Mouse (Mus musculus) left cerebral cortex, adult 18-20 months (tissue): Measurements from ENCODE around the gene Rbm19. TPM values are rescaled to one million over a fixed set of nuclear protein-coding genes. Genes with fewer than 3 reads are reported as not detected.

Experiments used
- DNase-seq, 2 experiments: peaks; one replicate each; pipeline ENCODE4 v3.0.0; 2021 to 2022; ENCODE audit warnings: low spot score in 2 of 2, mixed read lengths in 1 of 2
- total RNA-seq, 2 experiments: library from RNA; stranded (reverse); gene quantifications; 2 replicates each; pipeline ENCODE4 v1.2.3; 2021

The Rbm19 gene
- total RNA-seq, 2 experiments from 2014 or later, result 19.5 to 20.4 TPM

DNA sequence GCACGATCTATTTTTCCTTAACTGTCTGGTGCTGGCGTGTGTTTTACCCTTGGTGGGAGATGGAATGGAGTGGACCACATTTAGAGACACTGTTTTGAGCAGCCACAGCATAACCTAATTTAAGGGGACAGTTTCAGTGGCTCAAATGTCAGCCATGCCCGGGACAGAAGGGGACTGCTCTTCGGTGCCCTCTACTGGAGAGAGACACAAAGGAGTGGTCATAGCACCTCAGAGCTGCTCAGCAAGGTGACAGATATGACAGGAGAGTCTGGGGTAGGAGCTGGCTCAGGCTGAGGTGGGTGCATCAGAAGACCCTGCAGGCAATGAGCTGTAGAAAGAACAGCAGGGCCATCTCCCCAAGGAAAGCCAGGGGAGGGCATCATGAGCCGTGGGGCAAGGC is 15.3 kb downstream of the Rbm19 start:
- peak in 1 of 2 experiments; percentile 32 for DNase-seq

DNA sequence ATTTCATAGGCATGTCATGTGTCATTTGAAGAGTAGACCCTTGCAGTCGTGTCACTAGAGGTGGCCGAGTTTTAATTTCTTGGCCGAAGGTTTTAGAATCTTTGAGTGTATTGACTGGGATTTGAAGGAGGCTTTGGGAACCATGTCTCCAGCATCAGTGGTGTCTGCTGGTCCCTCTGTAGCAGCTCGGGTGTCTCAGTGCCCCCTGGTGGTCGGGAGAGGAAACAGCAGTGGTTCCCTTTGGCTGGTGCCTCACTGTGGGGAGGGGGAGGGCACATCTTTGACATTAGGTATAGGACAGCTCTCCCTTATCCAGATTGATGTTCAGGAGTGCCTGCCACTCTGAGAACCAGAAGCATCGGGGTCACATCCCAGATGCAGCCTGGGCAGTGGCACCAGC is 17.7 kb downstream of the Rbm19 start:
- peak; percentile 41 to 62 for DNase-seq

DNA sequence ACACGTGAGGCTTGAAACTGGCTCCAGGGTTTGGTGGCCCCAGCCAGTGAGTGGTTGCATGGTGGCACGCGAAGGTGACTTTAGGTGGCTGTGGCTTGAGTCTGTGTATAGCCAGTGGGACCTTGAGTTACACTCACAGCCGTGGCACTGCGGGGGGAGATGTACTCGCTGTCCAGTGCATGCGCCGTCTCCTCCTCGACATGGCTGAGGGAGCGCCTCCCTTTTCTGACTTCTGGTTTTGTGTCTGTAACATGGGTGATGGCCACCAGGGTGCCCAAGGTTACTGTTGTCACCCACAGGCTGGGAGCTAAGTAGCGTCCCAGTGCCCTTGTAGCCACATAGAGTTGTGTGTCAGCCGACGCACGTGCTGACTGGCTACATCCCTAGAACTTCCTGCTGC is 19.1 kb downstream of the Rbm19 start:
- DNase-seq, result no peak

DNA sequence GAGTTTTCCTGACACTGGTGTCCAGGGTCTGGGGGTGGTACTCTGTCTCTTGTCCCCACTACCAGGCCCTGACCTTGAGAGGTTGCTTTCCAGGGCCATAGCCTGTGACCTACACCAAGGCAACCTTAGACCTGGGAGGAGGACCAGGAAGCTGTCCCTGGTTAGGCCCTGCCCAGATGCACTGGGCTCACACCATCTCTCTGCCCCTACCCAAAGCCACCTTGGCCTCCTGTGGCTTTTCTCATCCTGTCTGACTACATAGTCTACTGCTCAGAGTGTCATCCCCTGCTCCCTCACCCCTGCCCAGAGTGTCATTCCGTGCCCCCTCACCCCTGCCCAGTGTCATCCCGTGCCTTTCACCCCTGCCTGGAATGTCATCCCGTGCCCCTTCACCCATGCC is 19.6 kb downstream of the Rbm19 start:
- no peak for DNase-seq

DNA sequence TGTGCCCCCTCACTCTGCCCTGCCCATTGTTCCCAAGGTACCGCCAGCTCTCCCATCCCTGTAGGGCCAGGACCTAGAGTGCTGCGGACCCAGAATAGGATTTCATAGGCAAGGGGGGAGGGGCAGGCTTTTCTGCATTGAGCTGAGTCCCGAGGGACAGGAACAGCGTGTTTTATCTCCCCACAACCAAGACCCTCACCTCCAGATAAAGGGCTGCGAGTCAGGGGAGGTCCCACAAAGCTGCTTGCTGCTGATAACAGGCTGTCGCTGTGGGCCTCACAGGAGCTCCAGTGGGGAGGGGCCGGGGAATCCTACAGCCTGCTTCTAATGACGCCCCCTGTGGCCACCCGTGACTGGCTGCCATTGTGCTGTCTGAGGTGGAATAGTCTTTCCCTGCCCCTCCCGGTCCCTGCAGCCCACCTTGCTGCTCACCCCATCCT is 20.0 kb downstream of the Rbm19 start:
- DNase-seq, result no peak

DNA sequence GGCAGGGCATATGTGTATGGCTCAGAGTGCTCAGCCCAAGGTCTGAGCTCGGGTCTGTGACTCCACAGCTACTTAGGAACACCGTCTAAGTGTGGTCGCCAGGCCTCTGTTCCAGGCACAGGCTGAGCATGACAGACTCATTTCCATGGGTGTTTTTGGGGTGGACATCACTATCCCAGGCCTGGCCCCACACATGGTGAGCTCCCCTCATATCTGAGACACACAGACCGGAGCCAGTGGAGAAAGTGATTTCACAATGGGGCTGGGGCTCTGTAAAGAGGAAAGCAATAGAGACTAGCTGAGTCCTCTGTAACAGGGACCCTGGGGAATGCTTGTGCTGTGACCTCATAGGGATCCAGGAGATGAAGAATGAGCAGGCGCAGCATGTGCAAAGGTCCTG is 20.8 kb downstream of the Rbm19 start:
- DNase-seq, result no peak

DNA sequence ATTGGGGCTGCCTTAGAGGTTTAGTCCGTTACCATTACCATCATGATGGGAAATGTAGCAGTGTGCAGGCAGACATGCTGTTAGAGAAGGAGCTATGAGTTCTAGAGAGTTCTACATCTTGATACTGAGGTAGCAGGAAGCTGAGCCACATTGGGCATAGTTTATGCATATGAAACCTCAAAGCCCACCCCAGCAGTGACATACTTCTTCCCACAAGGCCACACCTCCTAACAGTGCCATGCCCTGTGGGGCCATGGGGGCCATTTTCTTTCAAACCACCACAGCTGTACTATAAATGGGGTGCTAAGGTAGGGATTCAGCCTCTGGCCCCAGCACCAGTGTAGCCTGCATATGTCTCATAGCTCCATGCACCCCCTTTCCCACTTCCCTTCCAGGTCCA is 21.6 kb downstream of the Rbm19 start:
- DNase-seq, result no peak

DNA sequence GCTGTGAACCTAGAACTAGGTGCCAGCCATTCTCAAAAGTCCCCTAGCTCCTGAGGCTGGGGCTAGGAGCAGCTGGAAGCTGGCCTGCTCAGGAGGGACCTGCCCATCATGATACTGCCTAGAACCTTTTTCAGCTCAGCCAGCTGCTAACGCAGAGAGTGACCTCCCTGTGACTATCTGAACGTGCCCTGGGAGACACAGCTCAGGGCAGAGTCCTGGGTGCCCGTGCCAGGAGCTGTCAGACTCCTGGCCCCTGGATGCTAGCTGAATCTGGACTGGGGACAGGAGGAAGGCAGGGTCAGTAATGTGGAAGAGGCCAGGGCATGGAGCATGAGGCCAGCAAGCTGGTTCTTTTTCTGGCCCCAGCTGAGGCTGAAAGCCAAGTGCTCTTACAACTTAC is 22.1 kb downstream of the Rbm19 start:
- DNase-seq, result no peak

DNA sequence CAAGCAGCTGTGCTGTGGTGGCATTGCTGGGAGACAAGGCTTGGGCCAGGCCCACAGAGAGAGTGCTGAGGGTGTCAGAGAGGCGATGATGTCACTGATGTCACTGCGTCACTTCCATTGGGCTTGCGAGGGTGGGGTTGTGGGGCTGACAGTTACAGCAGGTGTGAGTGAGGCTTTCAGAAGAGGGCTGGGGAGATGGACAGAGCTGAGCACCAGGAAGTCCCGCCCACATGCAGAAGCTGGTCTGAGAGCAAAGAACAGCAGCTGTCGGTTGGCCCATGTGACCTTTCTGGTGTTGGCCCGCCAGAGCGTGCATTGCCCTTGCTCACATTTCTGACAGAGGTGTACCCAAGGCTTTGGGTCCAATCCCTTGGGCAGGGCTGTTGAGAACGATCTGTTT is 23.0 kb downstream of the Rbm19 start:
- DNase-seq, result no peak

DNA sequence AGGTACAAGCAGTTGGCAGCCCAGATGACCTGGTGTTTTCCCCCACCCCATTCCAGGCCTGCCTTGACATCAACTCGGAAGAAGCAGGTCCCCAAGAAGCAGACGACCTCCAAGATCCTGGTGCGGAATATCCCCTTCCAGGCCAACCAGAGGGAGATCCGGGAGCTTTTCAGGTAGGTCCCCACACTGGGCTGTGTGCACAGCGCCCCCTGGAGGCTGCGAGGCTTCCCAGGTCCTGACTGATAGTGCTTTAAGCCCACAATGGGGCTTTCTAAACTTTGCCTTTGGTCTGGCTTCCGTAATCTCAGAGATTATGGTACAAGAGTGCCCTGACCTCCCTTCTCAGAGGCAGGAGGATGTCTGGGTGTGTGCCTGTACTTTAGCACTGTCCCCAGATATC is 27.7 kb downstream of the Rbm19 start:
- DNase-seq, result peak in 1 of 2 experiments; percentile 20

DNA sequence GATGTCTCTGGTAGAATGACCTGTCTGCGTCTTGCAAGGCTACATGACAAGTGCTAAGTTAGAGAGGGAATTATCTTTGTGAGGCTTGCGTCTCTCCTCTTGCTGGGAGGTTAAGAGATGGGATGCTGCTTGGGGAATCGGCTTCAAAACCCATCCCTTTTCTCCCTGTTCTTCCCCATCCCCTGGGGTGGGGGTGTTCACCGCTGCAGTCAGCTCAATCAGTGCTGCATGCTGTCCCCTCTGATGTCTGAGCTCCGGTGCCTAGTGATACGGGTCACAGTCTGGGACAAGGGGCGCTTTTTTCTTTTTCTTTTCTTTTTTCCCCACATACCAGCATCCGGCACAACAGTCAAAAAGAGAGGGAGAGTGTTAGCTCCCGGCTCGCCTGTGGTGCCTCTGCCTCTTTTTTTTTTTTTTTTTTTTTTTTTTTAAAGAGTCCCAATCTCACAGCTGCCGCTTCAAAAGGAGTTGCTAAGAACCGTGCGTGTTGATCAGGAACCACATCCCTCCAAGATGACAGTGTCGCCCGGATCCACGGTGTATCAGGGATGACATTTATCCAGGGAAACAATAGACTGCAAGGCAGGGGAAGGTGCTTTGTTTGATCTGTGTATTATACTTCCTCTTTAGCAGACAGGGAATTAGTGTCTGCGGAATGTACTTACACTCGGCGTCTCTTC is 29.2 kb downstream of the Rbm19 start:
- no peak for DNase-seq

DNA sequence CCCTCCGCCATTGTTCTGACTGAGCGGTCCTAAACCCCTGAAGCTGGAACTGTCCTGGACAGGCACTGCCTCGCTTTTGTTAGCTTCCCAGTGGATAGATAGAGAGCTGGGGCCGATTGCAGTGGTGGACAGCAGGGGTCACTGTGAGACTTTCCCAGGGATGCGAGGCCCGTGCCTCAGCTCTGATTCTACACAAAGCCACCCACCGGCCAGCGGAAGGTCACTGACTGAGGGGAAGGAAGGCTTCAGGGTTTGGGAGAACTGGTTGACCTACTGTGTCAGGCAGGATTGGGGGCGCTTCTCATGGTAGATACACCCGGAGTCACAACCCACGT is 29.8 kb downstream of the Rbm19 start:
- DNase-seq, result peak; percentile 61 to 67

DNA sequence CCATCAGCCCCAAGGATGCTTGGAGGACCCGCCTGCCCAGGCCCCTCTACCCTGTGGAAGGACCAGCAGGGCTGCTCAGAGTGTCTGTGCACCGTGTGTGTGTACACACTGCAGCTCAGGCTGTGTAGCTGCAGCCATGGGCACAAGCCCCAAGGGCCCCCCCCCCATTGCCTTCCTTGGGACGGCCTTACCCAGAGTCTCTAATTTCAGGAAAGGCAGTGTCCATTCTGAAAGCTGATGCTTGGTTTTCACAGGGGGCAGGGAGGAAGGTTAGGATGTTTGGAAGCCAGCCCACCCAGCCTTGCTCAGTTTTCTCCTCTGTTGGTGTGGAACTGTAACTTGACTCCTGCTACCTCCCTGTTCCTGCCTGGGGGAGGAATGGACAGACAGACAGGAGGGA is 30.6 kb downstream of the Rbm19 start:
- no peak for DNase-seq

DNA sequence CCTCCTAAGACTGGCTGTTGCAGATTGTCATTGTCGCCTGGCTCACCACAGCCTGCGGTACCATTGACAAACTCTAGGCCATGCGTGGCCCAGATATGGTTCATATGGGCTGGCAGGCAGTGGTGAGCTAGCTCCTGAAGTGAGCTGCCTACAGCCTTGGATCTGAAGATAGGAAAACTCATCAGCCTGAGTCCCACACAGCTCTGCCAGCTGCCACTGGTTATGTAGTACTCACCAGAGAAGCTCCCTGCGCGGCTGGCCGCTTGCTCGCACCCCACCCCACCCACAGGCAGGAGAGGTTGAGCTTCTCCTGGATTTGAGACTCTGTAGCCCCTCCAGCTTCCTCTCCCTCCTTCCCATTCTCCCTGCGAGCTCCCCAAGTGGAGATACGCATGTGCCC is 32.0 kb downstream of the Rbm19 start:
- peak; percentile 45 to 54 for DNase-seq

DNA sequence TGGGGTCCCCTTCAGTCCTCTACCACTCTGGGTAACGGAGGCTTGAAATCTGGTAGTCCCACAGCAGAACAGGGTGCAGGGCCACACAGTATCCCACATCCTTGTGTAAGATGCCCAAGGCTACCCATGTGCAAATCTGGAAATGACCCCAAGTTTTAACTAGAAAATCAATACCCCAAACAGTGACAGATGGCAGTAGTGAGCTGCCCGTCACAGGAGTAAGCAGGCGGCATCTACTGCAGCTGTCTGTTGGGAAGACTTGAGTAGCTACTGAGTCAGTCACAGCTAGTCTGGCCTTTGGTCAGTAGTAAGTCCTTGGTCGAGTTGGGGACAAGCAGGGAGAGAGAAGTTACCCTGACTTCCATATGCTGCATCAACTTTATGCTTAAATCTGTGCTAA is 34.9 kb downstream of the Rbm19 start:
- no peak for DNase-seq

DNA sequence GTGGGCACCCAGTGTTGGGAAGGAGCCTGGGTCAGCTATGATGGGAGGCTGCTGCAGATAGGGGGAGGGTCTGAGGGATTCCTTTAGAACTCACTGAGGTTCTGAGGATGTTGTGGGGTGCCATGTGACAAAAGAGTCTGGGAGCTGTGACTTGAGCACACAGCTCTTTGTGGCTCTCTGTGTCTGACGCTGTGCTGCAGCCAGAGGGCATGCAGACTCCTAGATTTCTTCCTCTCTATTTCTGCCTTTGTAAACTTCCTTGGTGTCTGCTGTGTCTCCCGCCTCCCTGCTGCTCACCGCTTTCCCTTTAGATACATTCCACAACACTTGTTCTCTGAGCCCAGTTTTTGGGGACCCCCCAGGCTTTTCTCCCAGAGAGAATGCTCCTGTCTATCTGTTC is 36.9 kb downstream of the Rbm19 start:
- DNase-seq, result no peak

DNA sequence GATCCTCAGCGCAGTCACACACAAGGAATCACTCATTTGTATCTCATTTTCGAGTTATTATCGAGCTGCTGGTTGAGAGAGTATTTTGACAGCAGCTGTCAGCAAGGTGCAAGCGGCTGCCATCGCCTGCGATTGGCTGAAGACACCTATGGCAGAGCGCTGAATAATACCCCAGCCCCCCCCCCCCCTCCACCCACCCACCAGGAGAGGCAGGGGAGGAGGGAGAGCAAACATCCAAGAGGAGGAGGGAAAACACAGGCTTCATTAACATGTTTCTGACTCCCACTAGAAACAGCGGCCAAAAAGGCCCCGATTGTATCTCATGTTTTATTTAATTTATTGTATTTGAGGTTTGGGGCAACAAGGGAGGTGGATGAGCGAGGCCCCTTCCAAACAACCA is 39.4 kb downstream of the Rbm19 start:
- no peak for DNase-seq

DNA sequence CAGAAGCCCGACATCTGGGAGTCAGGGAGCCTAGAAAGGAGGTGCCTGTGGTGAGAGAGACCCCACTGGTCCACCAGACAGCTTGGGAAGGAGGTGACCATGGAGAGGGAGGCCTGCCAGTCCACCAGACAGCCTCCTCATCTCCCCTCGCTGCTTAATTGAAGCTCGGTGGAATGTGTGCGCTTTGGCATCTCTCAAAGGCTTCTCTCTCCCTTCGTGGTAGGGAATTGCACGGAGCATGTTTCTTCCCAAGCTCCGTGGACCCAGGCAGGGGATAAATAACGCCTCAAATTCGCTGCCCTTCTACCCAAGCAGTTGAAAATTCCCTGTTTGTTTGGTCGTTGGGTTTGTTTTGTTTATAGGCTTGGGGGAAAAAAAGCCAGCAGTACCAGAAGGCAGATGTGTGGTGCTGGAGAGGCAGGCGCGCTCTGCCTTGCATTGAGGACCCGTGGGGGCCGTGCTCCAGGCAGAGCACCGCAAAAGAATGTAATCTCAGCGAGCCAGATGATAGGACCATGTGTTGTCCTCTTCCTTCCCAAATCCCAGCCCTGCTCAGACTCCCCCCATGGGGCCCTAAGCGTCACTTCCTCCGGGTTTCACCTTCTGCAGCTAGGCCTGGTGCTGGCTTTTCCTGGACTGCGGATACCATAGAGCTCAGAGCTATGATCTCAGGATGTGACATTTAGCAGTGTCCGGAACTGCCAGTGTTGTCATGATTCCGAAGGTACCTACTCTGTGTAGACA is 40.1 kb downstream of the Rbm19 start:
- no peak for DNase-seq

DNA sequence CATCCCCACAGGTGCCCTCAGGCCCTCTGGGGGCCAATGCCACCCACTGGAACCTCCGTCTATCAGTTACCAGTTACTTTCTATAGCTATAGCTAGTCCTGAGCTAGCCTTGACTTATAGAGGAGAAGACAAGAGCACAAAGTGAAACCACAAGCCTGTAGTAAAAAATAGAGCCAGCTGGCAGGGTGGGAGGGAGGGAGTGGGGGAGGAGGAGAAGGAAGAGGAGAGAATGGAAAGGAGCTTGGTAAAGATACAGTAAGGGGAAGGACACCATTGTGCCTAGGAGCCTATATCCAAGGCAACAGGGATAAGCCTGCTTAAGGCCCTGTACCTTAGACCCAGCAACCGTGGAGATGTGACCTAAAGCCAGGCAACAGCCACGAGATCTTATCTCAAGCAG is 40.9 kb downstream of the Rbm19 start:
- no peak for DNase-seq

DNA sequence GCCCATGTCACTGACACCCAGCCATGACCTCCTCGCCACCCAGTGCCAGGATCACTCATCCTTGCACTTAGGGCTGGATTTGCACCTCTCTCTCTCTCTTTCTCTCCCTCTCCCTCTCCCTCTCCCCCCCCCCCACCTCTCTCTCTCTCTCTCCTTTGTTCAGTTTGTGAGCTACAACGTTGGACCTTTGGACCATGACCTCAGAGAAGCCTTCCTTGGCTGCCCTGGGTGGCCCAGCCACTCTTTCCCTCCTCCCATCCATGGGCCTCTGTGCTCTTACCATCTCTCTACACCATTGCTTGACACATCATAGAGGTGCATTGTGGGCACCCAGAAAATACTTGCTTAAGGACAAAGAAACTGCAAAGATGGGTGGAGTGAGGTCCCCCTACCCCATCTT is 42.2 kb downstream of the Rbm19 start:
- no peak for DNase-seq

DNA sequence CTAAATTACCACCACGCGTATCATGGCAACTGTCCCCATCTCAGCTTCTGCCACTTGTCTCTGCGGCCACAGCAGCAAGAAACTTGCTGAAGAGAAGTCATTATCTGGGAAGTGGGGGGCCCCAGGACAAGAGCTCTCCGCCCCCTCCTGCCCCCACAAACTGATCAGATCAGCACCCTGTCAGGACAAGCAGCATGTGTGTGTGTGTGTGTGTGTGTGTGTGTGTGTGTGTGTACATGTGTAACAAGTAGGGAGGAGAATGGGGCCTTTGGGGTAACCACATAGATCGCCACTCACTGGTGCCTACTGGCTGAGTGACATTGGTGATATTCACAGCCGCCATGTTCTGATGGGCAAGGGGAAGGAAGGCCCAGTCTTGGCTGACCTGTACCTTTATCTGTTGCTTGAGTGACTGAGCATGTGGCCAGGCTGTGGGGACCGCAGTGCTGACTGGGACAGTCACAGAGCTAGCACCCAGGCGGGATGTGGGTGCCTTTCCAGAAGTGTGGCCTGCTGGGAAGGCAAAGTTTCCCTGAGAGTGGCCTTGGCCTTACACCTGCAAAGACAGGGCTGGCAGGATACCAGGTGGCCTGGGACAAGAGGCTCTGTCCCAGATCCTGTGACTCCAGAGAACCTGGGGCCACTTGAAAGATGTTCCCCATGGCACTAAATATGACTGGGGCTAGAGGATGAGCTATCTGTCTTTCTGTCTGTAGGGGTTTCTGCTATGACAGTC is 44.8 kb downstream of the Rbm19 start:
- DNase-seq, result no peak

DNA sequence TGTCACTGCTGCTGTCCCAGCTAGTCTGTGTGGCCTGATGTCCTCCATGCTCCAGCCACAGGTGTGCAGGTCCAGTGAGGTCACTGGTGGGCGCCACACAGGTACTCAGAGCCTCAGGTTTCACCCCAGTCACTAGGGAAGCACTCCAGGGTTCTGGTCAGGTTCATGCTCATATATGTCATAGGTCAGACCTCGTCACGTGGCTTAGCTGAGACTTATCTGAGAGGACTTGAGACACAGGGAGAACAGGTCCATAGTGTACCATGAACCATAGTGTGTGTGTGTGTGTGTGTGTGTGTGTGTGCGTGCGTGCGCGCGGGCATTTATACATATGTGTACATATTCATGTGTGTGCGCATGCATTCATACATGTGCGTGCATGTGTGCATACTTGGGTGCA is 46.4 kb downstream of the Rbm19 start:
- no peak for DNase-seq
